Mouse (Mus musculus) intestine, postnatal 0 days (tissue): ENCODE data around the gene Samhd1. TPM values are rescaled to one million over a fixed set of nuclear protein-coding genes. Genes with fewer than 3 reads are reported as not detected.

Source experiments
- ATAC-seq: fragments of 200-750 bp; cut with Nextera tagmentation; 2 replicates; pipeline ENCODE4 v1.8.0; 2017; ENCODE audit warnings: mild to moderate bottlenecking, moderate TSS enrichment, moderate library complexity
- H3K27ac ChIP-seq: fragments of 300-500 bp; sonication (generic); 2 replicates; pipeline ENCODE4 v1.5.1; 2014; ENCODE audit warnings: mild to moderate bottlenecking, low read depth, low read length, moderate library complexity
- H3K27me3 ChIP-seq: fragments of 300-500 bp; sonication (generic); replicated peaks from 2 replicates; pipeline ENCODE4 v1.6.1; 2014; ENCODE audit warnings: low read length, mixed read lengths; ENCODE audit not compliant: control insufficient read depth, insufficient read depth
- H3K36me3 ChIP-seq: fragments of 300-500 bp; sonication (generic); 2 replicates; pipeline ENCODE4 v1.6.1; 2014; ENCODE audit warnings: mild to moderate bottlenecking, moderate library complexity; ENCODE audit not compliant: control insufficient read depth, insufficient read depth
- H3K4me1 ChIP-seq: fragments of 300-500 bp; sonication (generic); replicated peaks from 2 replicates; pipeline ENCODE4 v1.6.1; 2014; ENCODE audit warnings: antibody characterized with exemption, low read length, mixed read lengths; ENCODE audit not compliant: control insufficient read depth, insufficient read depth
- H3K4me2 ChIP-seq: fragments of 300-500 bp; sonication (generic); replicated peaks from 2 replicates; pipeline ENCODE4 v1.6.1; 2014; ENCODE audit warnings: low read depth, mild to moderate bottlenecking, moderate library complexity
- H3K4me3 ChIP-seq: fragments of 300-500 bp; sonication (generic); 2 replicates; pipeline ENCODE4 v1.5.1; 2014; ENCODE audit warnings: low read depth, low read length
- H3K9ac ChIP-seq: fragments of 300-500 bp; sonication (generic); 2 replicates; pipeline ENCODE4 v1.6.1; 2014; ENCODE audit warnings: mild to moderate bottlenecking, low read depth, low read length
- H3K9me3 ChIP-seq: fragments of 300-500 bp; sonication (generic); 2 replicates; pipeline ENCODE4 v1.6.1; 2016; ENCODE audit warnings: mixed run types; ENCODE audit not compliant: control insufficient read depth
- CTCF ChIP-seq: sonication (generic); IDR thresholded peaks from 2 replicates; pipeline ENCODE4 v1.5.1; 2016; ENCODE audit warnings: low read depth, mild to moderate bottlenecking, control low read depth, antibody characterized with exemption, moderate library complexity
- WGBS: fragments of 180-500 bp; shearing (Covaris S2); extraction: QIAGEN DNeasy Blood & Tissue Kit; methylation state at CpG from one replicate; pipeline ENCODE4 v1.1.7; 2014; 5-methylcytosine and 5-hydroxymethylcytosine counted together
- polyA plus RNA-seq: library from polyadenylated mRNA; unstranded; fragments of >200 nt; fragmentation: Nextera tagmentation; extraction: Ambion mirVana; gene quantifications from 2 replicates; pipeline ENCODE4 v1.2.1, GENCODE M21; 2015

Samhd1 gene
- polyA plus RNA-seq, 1 experiment from 2014 or later: 29.4 TPM

GRCm38 (mm10) chr2:157078059-157078792 is 56.8 kb downstream of the Samhd1 start:
- peak; percentile 28 for ATAC-seq
- WGBS: under 1% methylated on average over 78 of the region's 79 CpGs

GRCm38 (mm10) chr2:157077641-157078058 is 57.4 kb downstream of the Samhd1 start:
- Histone ChIP-seq H3K9me3 (no peaks in the 10 kb centered on the region), H3K27ac (peak overlapping the region; percentile 78; the same call in 1 of the 2 replicates), H3K36me3 (0 out of 2 replicates have a peak, but pooled peaks cover 8% of the 10 kb centered on the region), H3K9ac (peak overlapping the region; percentile 82), H3K27me3 (peaks cover 19% of the 10 kb centered on the region), H3K4me3 (peak overlapping the region; percentile 55), H3K4me2 (peak overlapping the region; percentile 91), H3K4me1 (peaks cover 7% of the 10 kb centered on the region)
- TF ChIP-seq CTCF: no peak
- peak; percentile 15; the same call in 1 of the 2 replicates for ATAC-seq
- WGBS: 10% methylated on average over 15 of the region's 15 CpGs

More at GRCm38 (mm10) chr2:157078059-157078792, 56.8 kb downstream of the Samhd1 start:
- Histone ChIP-seq H3K36me3 (0 out of 2 replicates have a peak, but pooled peaks cover 8% of the 10 kb centered on the region), H3K4me2 (peak overlapping the region; percentile 91), H3K27me3 (peaks cover 19% of the 10 kb centered on the region), H3K4me3 (peak overlapping the region; percentile 55), H3K9ac (peak overlapping the region; percentile 82), H3K4me1 (peaks cover 7% of the 10 kb centered on the region), H3K9me3 (no peaks in the 10 kb centered on the region), H3K27ac (peak overlapping the region; percentile 78)
- no peak for TF ChIP-seq CTCF

DNA sequence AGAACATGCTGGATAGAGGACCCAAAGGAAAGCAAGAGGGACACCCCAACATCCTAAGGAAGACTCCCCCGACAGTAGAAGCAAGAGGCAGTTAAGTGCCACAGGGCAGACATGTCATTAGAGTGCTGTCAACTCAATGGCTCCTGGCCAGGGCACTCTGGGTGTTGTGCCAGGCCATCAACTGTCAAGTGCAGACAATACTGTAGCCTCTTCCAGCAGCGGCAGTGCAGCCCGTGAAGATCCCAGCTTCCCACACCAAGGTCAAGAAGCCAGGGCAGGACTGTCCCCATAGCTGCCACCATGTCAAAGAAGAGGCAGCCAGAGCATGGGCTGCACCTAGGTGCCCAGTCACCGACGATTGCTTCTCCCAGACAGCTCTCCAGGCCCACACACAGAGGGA is 57.9 kb downstream of the Samhd1 start:
- peaks cover 19% of the 10 kb centered on the region for H3K27me3 ChIP-seq
- peak overlapping the region; percentile 82; the same call in 1 of the 2 replicates for H3K9ac ChIP-seq
- H3K4me1 ChIP-seq: peaks cover 7% of the 10 kb centered on the region
- no peak for TF ChIP-seq CTCF
- H3K9me3 ChIP-seq: no peaks in the 10 kb centered on the region
- peak overlapping the region; percentile 91 for H3K4me2 ChIP-seq
- no peak for ATAC-seq
- peak overlapping the region; percentile 55 for H3K4me3 ChIP-seq
- peak overlapping the region; percentile 78; the same call in 1 of the 2 replicates for H3K27ac ChIP-seq
- 0 out of 2 replicates have a peak, but pooled peaks cover 8% of the 10 kb centered on the region for H3K36me3 ChIP-seq
- 40% methylated on average over 5 of the region's 5 CpGs for WGBS

DNA sequence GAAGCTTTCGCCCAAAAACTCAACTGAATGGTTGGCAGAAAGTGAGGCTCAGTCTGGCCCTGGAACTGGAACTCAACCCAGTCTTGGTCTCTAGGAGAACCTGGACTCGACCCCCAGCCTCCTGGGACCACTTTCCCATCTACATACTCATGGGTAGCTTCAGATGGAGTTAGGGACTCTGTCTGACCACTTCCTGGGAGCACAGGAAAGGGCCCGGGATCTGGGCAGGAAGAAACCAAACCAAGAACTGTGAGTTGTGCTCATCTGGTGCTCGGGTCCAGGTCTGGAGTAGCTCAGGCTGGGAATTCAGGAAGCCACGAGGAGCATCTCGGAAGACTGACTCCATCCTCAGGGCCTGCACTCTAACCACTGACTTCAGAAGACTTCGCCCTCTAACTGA is 58.5 kb downstream of the Samhd1 start:
- no peak overlapping the region for H3K27ac ChIP-seq
- no peak overlapping the region for H3K4me3 ChIP-seq
- peaks cover 19% of the 10 kb centered on the region for H3K27me3 ChIP-seq
- H3K9me3 ChIP-seq: no peaks in the 10 kb centered on the region
- peak overlapping the region; percentile 91 for H3K4me2 ChIP-seq
- 0 out of 2 replicates have a peak, but pooled peaks cover 8% of the 10 kb centered on the region for H3K36me3 ChIP-seq
- peaks cover 7% of the 10 kb centered on the region for H3K4me1 ChIP-seq
- 70% methylated on average over 7 of the region's 7 CpGs for WGBS
- ATAC-seq: no peak
- no peak overlapping the region for H3K9ac ChIP-seq
- no peak for TF ChIP-seq CTCF

- peaks cover 19% of the 10 kb centered on the region for H3K27me3 ChIP-seq
- no peak overlapping the region for H3K4me3 ChIP-seq
- H3K4me1 ChIP-seq: peaks cover 7% of the 10 kb centered on the region
- no peaks in the 10 kb centered on the region for H3K9me3 ChIP-seq
- no peak overlapping the region for H3K9ac ChIP-seq
- no peak for TF ChIP-seq CTCF
- 53% methylated on average over 3 of the region's 3 CpGs for WGBS
- peak overlapping the region; percentile 21; the same call in 1 of the 2 replicates for H3K4me2 ChIP-seq
- ATAC-seq: no peak
- 0 out of 2 replicates have a peak, but pooled peaks cover 8% of the 10 kb centered on the region for H3K36me3 ChIP-seq
- peak overlapping the region; percentile 21; the same call in 1 of the 2 replicates for H3K27ac ChIP-seq
Measured at GRCm38 (mm10) chr2:157075685-157076084, 59.4 kb downstream of the Samhd1 start.

DNA sequence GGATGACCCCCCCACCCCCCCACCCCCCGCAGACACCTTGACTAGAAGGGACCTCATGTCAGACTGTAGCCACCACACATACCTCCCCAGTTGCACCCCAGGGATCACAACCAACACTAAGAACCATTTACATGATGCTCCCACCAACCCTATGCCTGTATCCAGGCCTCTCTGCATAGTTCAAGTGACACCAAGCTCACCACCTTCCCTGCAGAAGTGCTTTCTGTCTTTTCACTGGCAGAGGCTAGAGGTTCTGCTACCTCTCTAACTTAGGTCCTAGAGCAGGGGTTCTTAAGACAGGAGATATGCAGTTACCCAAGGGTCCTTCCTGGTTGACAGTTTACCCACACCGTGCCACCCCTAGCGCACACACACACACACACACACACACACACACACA is 59.8 kb downstream of the Samhd1 start:
- peak overlapping the region; percentile 21; the same call in 1 of the 2 replicates for H3K27ac ChIP-seq
- 0 out of 2 replicates have a peak, but pooled peaks cover 8% of the 10 kb centered on the region for H3K36me3 ChIP-seq
- peaks cover 7% of the 10 kb centered on the region for H3K4me1 ChIP-seq
- H3K9ac ChIP-seq: no peak overlapping the region
- no peaks in the 10 kb centered on the region for H3K9me3 ChIP-seq
- no peak for ATAC-seq
- no peak overlapping the region for H3K4me3 ChIP-seq
- WGBS: 79% methylated on average over 3 of the region's 3 CpGs
- TF ChIP-seq CTCF: no peak
- H3K4me2 ChIP-seq: 0 out of 2 replicates have a peak overlapping the region, but pooled peaks have one; percentile 21
- peaks cover 19% of the 10 kb centered on the region for H3K27me3 ChIP-seq
